Mouse (Mus musculus) forebrain, embryonic 16.5 days (tissue): ENCODE results near the gene Tmcc3. TPM values are rescaled to one million over a fixed set of nuclear protein-coding genes. Genes with fewer than 3 reads are reported as not detected.

Experiments used
- ATAC-seq: fragments of 200-750 bp; cut with Nextera tagmentation; 2 replicates; pipeline ENCODE4 v1.8.0; 2017; ENCODE audit warnings: mild to moderate bottlenecking, moderate library complexity
- H3K27ac ChIP-seq: fragments of 300-500 bp; sonication (generic); 2 replicates; pipeline ENCODE4 v1.5.1; 2014; ENCODE audit warnings: low read length, control low read depth
- H3K27me3 ChIP-seq: fragments of 300-500 bp; sonication (generic); replicated peaks from 2 replicates; pipeline ENCODE4 v1.6.1; 2014; ENCODE audit warnings: low read length; ENCODE audit not compliant: control insufficient read depth, insufficient read depth
- H3K36me3 ChIP-seq: fragments of 300-500 bp; sonication (generic); 2 replicates; pipeline ENCODE4 v1.6.1; 2014; ENCODE audit not compliant: control insufficient read depth, insufficient read depth
- H3K4me1 ChIP-seq: fragments of 300-500 bp; sonication (generic); replicated peaks from 2 replicates; pipeline ENCODE4 v1.6.1; 2014; ENCODE audit warnings: low read length; ENCODE audit not compliant: control insufficient read depth, insufficient read depth
- H3K4me2 ChIP-seq: fragments of 300-500 bp; sonication (generic); 2 replicates; pipeline ENCODE4 v1.6.1; 2014; ENCODE audit warnings: mild to moderate bottlenecking, low read length, control low read depth
- H3K4me3 ChIP-seq: fragments of 300-500 bp; sonication (generic); replicated peaks from 2 replicates; pipeline ENCODE4 v1.5.1; 2014; ENCODE audit warnings: mild to moderate bottlenecking, low read length, control low read depth
- H3K9ac ChIP-seq: fragments of 300-500 bp; sonication (generic); replicated peaks from 2 replicates; pipeline ENCODE4 v1.6.1; 2014; ENCODE audit warnings: low read depth, low read length, control low read depth
- H3K9me3 ChIP-seq: fragments of 300-500 bp; sonication (generic); 2 replicates; pipeline ENCODE4 v1.6.1; 2016; ENCODE audit warnings: low read length; ENCODE audit not compliant: control insufficient read depth
- WGBS: fragments of 180-500 bp; shearing (Covaris S2); extraction: QIAGEN DNeasy Blood & Tissue Kit; methylation state at CpG from one replicate; pipeline ENCODE4 v1.1.7; 2014; 5-methylcytosine and 5-hydroxymethylcytosine counted together
- polyA plus RNA-seq: library from polyadenylated mRNA; unstranded; fragments of >200 nt; fragmentation: Nextera tagmentation; extraction: Ambion mirVana; gene quantifications from 2 replicates; pipeline ENCODE4 v1.2.1, GENCODE M21; 2015

Gene Tmcc3
- polyA plus RNA-seq, 1 experiment from 2014 or later: 6.8 TPM

- 57% methylated on average over 7 of the region's 7 CpGs for WGBS
- no peak overlapping the region for H3K27ac ChIP-seq
- no peaks in the 10 kb centered on the region for H3K9me3 ChIP-seq
- H3K27me3 ChIP-seq: no peaks in the 10 kb centered on the region
- no peak overlapping the region for H3K4me2 ChIP-seq
- no peak overlapping the region for H3K4me3 ChIP-seq
- H3K9ac ChIP-seq: no peak overlapping the region
- no peak for ATAC-seq
- no peaks in the 10 kb centered on the region for H3K4me1 ChIP-seq
- H3K36me3 ChIP-seq: no peaks in the 10 kb centered on the region
Observed at GRCm38 (mm10) chr10:94561351-94561750, 249.6 kb downstream of the Tmcc3 start.

GRCm38 (mm10) chr10:94562188-94562587 lies 250.4 kb downstream of the Tmcc3 start:
- ATAC-seq: no peak
- no peak overlapping the region for H3K27ac ChIP-seq
- no peak overlapping the region for H3K4me2 ChIP-seq
- no peaks in the 10 kb centered on the region for H3K27me3 ChIP-seq
- H3K36me3 ChIP-seq: no peaks in the 10 kb centered on the region
- H3K4me3 ChIP-seq: no peak overlapping the region
- no peaks in the 10 kb centered on the region for H3K9me3 ChIP-seq
- WGBS: 9% methylated on average over 1 of the region's 1 CpGs
- no peaks in the 10 kb centered on the region for H3K4me1 ChIP-seq
- H3K9ac ChIP-seq: no peak overlapping the region

GRCm38 (mm10) chr10:94562991-94563390 lies 251.2 kb downstream of the Tmcc3 start:
- no peak for ATAC-seq
- Histone ChIP-seq H3K4me2 (no peak overlapping the region), H3K9ac (no peak overlapping the region), H3K4me3 (no peak overlapping the region), H3K27ac (no peak overlapping the region), H3K9me3 (no peaks in the 10 kb centered on the region), H3K4me1 (no peaks in the 10 kb centered on the region), H3K27me3 (no peaks in the 10 kb centered on the region), H3K36me3 (no peaks in the 10 kb centered on the region)
- 91% methylated on average over 3 of the region's 3 CpGs for WGBS

GRCm38 (mm10) chr10:94565410-94566221 lies 253.9 kb downstream of the Tmcc3 start:
- H3K27ac ChIP-seq: no peak overlapping the region
- no peak overlapping the region for H3K4me3 ChIP-seq
- no peak overlapping the region for H3K4me2 ChIP-seq
- no peak for ATAC-seq
- no peaks in the 10 kb centered on the region for H3K4me1 ChIP-seq
- 69% methylated on average over 7 of the region's 7 CpGs for WGBS
- H3K9me3 ChIP-seq: no peaks in the 10 kb centered on the region
- no peaks in the 10 kb centered on the region for H3K36me3 ChIP-seq
- H3K9ac ChIP-seq: no peak overlapping the region
- H3K27me3 ChIP-seq: no peaks in the 10 kb centered on the region

- no peak overlapping the region for H3K4me2 ChIP-seq
- no peaks in the 10 kb centered on the region for H3K9me3 ChIP-seq
- WGBS: 59% methylated on average over 21 of the region's 21 CpGs
- no peak overlapping the region for H3K27ac ChIP-seq
- no peak for ATAC-seq
- H3K4me3 ChIP-seq: no peak overlapping the region
- H3K4me1 ChIP-seq: no peaks in the 10 kb centered on the region
- H3K27me3 ChIP-seq: no peaks in the 10 kb centered on the region
- H3K36me3 ChIP-seq: no peaks in the 10 kb centered on the region
- H3K9ac ChIP-seq: no peak overlapping the region
Observed at GRCm38 (mm10) chr10:94566222-94566868, 254.6 kb downstream of the Tmcc3 start.

- 94% methylated on average over 6 of the region's 6 CpGs for WGBS
- ATAC-seq: no peak
- no peaks in the 10 kb centered on the region for H3K27me3 ChIP-seq
- no peaks in the 10 kb centered on the region for H3K36me3 ChIP-seq
- no peaks in the 10 kb centered on the region for H3K9me3 ChIP-seq
- no peak overlapping the region for H3K4me3 ChIP-seq
- H3K9ac ChIP-seq: no peak overlapping the region
- H3K4me2 ChIP-seq: no peak overlapping the region
- H3K27ac ChIP-seq: no peak overlapping the region
- no peaks in the 10 kb centered on the region for H3K4me1 ChIP-seq
Observed at GRCm38 (mm10) chr10:94567251-94567650, 255.5 kb downstream of the Tmcc3 start.

GRCm38 (mm10) chr10:94567915-94568314 lies 256.2 kb downstream of the Tmcc3 start:
- H3K9ac ChIP-seq: no peak overlapping the region
- H3K27ac ChIP-seq: no peak overlapping the region
- H3K4me3 ChIP-seq: no peak overlapping the region
- H3K27me3 ChIP-seq: no peaks in the 10 kb centered on the region
- no peaks in the 10 kb centered on the region for H3K9me3 ChIP-seq
- no peak for ATAC-seq
- WGBS: 69% methylated on average over 14 of the region's 14 CpGs
- H3K36me3 ChIP-seq: no peaks in the 10 kb centered on the region
- H3K4me1 ChIP-seq: no peaks in the 10 kb centered on the region
- H3K4me2 ChIP-seq: no peak overlapping the region

GRCm38 (mm10) chr10:94568867-94569266 lies 257.1 kb downstream of the Tmcc3 start:
- ATAC-seq: no peak
- H3K36me3 ChIP-seq: no peaks in the 10 kb centered on the region
- WGBS: 83% methylated on average over 7 of the region's 7 CpGs

GRCm38 (mm10) chr10:94569731-94570130 lies 258.0 kb downstream of the Tmcc3 start:
- Histone ChIP-seq H3K4me1 (no peaks in the 10 kb centered on the region), H3K4me3 (no peak overlapping the region), H3K4me2 (no peak overlapping the region), H3K27ac (no peak overlapping the region), H3K27me3 (no peaks in the 10 kb centered on the region), H3K36me3 (no peaks in the 10 kb centered on the region), H3K9ac (no peak overlapping the region), H3K9me3 (no peaks in the 10 kb centered on the region)
- WGBS: 80% methylated on average over 7 of the region's 7 CpGs
- no peak for ATAC-seq

More at GRCm38 (mm10) chr10:94568867-94569266, 257.1 kb downstream of the Tmcc3 start:
- Histone ChIP-seq H3K9ac (no peak overlapping the region), H3K4me1 (no peaks in the 10 kb centered on the region), H3K4me3 (no peak overlapping the region), H3K27me3 (no peaks in the 10 kb centered on the region), H3K4me2 (no peak overlapping the region), H3K9me3 (no peaks in the 10 kb centered on the region), H3K27ac (no peak overlapping the region)
